Mouse (Mus musculus): ENCODE data around the gene Clec16a. TPM values are rescaled to one million over a fixed set of nuclear protein-coding genes. Genes with fewer than 3 reads are reported as not detected.

Clec16a gene
- total RNA-seq, 4 experiments from 2014 or later = 37.2 to 55.9 (median 51.3) TPM

- DNase-seq = no peak
These were observed 41.4 kb downstream of the Clec16a start for GRCm38 (mm10) chr16:10586546-10586945.

GRCm38 (mm10) chr16:10599888-10600740, 55.0 kb downstream of the Clec16a start:
- DNase-seq = no peak

GRCm38 (mm10) chr16:10607802-10608201, 62.7 kb downstream of the Clec16a start:
- no peak for DNase-seq

GRCm38 (mm10) chr16:10609921-10610320, 64.8 kb downstream of the Clec16a start:
- no peak for DNase-seq

GRCm38 (mm10) chr16:10610801-10611200, 65.7 kb downstream of the Clec16a start:
- no peak for DNase-seq

- no peak for DNase-seq
These were observed 66.2 kb downstream of the Clec16a start for GRCm38 (mm10) chr16:10611306-10611705.

- no peak for DNase-seq
These were observed 68.9 kb downstream of the Clec16a start for GRCm38 (mm10) chr16:10613996-10614395.

GRCm38 (mm10) chr16:10620961-10621614, 75.9 kb downstream of the Clec16a start:
- DNase-seq = no peak

- no peak for DNase-seq
These were observed 76.6 kb downstream of the Clec16a start for GRCm38 (mm10) chr16:10621710-10622109.

- DNase-seq = no peak
These were observed 81.0 kb downstream of the Clec16a start for GRCm38 (mm10) chr16:10626116-10626515.

GRCm38 (mm10) chr16:10627136-10627668, 82.1 kb downstream of the Clec16a start:
- DNase-seq = no peak

GRCm38 (mm10) chr16:10628030-10628555, 83.0 kb downstream of the Clec16a start:
- DNase-seq = no peak

GRCm38 (mm10) chr16:10628960-10629359, 83.8 kb downstream of the Clec16a start:
- DNase-seq = no peak

- DNase-seq = no peak
These were observed 84.2 kb downstream of the Clec16a start for GRCm38 (mm10) chr16:10629361-10629760.

- DNase-seq = no peak
These were observed 89.8 kb downstream of the Clec16a start for GRCm38 (mm10) chr16:10634940-10635339.

GRCm38 (mm10) chr16:10637898-10638297, 92.8 kb downstream of the Clec16a start:
- DNase-seq = no peak

GRCm38 (mm10) chr16:10639111-10639889, 94.2 kb downstream of the Clec16a start:
- DNase-seq = no peak

GRCm38 (mm10) chr16:10640041-10640440, 94.9 kb downstream of the Clec16a start:
- peak; percentile 55 for DNase-seq

GRCm38 (mm10) chr16:10641146-10641545, 96.0 kb downstream of the Clec16a start:
- no peak for DNase-seq

- DNase-seq = no peak
These were observed 97.9 kb downstream of the Clec16a start for GRCm38 (mm10) chr16:10642857-10643633.

- no peak for DNase-seq
These were observed 99.1 kb downstream of the Clec16a start for GRCm38 (mm10) chr16:10644238-10644637.

GRCm38 (mm10) chr16:10644731-10645130, 99.6 kb downstream of the Clec16a start:
- no peak for DNase-seq

All from adrenal gland, adult 8-10 months (tissue).